Mouse (Mus musculus): Measurements from ENCODE around the gene Necap1.

Gene Necap1

GRCm38 (mm10) chr6:122873871-122874719 lies at the start of gene Necap1:
Gene Necap1 (plus strand): TSS chr6:122874474.
- peak; percentile 97 to 99 for DNase-seq (ENCODE audit: low spot score in 2 of 2)

- DNase-seq (ENCODE audit: low spot score in 2 of 2): no peak
These were observed 49.1 kb upstream of the Necap1 start for GRCm38 (mm10) chr6:122825166-122825565.

- peak in 1 of 2 experiments; percentile 19 for DNase-seq (ENCODE audit: low spot score in 2 of 2)
These were observed 48.1 kb upstream of the Necap1 start for GRCm38 (mm10) chr6:122825923-122826742.

GRCm38 (mm10) chr6:122828086-122828485 lies 46.2 kb upstream of the Necap1 start:
- DNase-seq (ENCODE audit: low spot score in 2 of 2): peak in 1 of 2 experiments; percentile 34

- DNase-seq (ENCODE audit: low spot score in 2 of 2): no peak
These were observed 41.4 kb upstream of the Necap1 start for GRCm38 (mm10) chr6:122832880-122833279.

GRCm38 (mm10) chr6:122834365-122834764 lies 39.9 kb upstream of the Necap1 start:
- DNase-seq (ENCODE audit: low spot score in 2 of 2): peak in 1 of 2 experiments; percentile 14

- DNase-seq (ENCODE audit: low spot score in 2 of 2): no peak
These were observed 37.3 kb upstream of the Necap1 start for GRCm38 (mm10) chr6:122836974-122837373.

- DNase-seq (ENCODE audit: low spot score in 2 of 2): no peak
These were observed 36.7 kb upstream of the Necap1 start for GRCm38 (mm10) chr6:122837539-122837938.

GRCm38 (mm10) chr6:122843759-122844158 lies 30.5 kb upstream of the Necap1 start:
- DNase-seq (ENCODE audit: low spot score in 2 of 2): no peak

GRCm38 (mm10) chr6:122852696-122853095 lies 21.6 kb upstream of the Necap1 start:
- no peak for DNase-seq (ENCODE audit: low spot score in 2 of 2)

GRCm38 (mm10) chr6:122854552-122854951 lies 19.7 kb upstream of the Necap1 start:
- no peak for DNase-seq (ENCODE audit: low spot score in 2 of 2)

- DNase-seq (ENCODE audit: low spot score in 2 of 2): no peak
These were observed 18.3 kb upstream of the Necap1 start, which contains the start of gene C3ar1 for GRCm38 (mm10) chr6:122855955-122856354. Gene C3ar1 (minus strand): TSS chr6:122856161.

- no peak for DNase-seq (ENCODE audit: low spot score in 2 of 2)
These were observed 11.8 kb upstream of the Necap1 start for GRCm38 (mm10) chr6:122862434-122862833.

- no peak for DNase-seq (ENCODE audit: low spot score in 2 of 2)
These were observed 11.4 kb upstream of the Necap1 start for GRCm38 (mm10) chr6:122862871-122863270.

GRCm38 (mm10) chr6:122867914-122868313 lies 6.4 kb upstream of the Necap1 start:
- DNase-seq (ENCODE audit: low spot score in 2 of 2): no peak

GRCm38 (mm10) chr6:122869846-122870245 lies 4.4 kb upstream of the Necap1 start:
- DNase-seq (ENCODE audit: low spot score in 2 of 2): no peak

GRCm38 (mm10) chr6:122872800-122873199 lies 1.5 kb upstream of the Necap1 start:
- no peak for DNase-seq (ENCODE audit: low spot score in 2 of 2)

- DNase-seq (ENCODE audit: low spot score in 2 of 2): peak in 1 of 2 experiments; percentile 25
These were observed 581 bp downstream of the Necap1 start for GRCm38 (mm10) chr6:122874720-122875389.

GRCm38 (mm10) chr6:122879141-122879735 lies 5.0 kb downstream of the Necap1 start:
- no peak for DNase-seq (ENCODE audit: low spot score in 2 of 2)

GRCm38 (mm10) chr6:122879781-122880505 lies 5.7 kb downstream of the Necap1 start:
- no peak for DNase-seq (ENCODE audit: low spot score in 2 of 2)

- no peak for DNase-seq (ENCODE audit: low spot score in 2 of 2)
These were observed 7.0 kb downstream of the Necap1 start for GRCm38 (mm10) chr6:122881287-122881686.

All from cerebellum, postnatal 4 days (tissue).